Mouse (Mus musculus) hindbrain, postnatal 0 days (tissue): ENCODE measurements around the gene Gse1. TPM values are rescaled to one million over a fixed set of nuclear protein-coding genes. Genes with fewer than 3 reads are reported as not detected.

Experiments
- ATAC-seq: fragments of 200-750 bp; cut with Nextera tagmentation; 2 replicates; pipeline ENCODE4 v1.8.0; 2017; ENCODE audit warnings: mild to moderate bottlenecking, moderate TSS enrichment, moderate library complexity
- DNase-seq: peaks from one replicate; pipeline ENCODE4 v3.0.0-alpha.2; 2015; ENCODE audit warnings: low spot score
- H3K27ac ChIP-seq: fragments of 300-500 bp; sonication (generic); 2 replicates; pipeline ENCODE4 v1.5.1; 2014; ENCODE audit warnings: mild to moderate bottlenecking
- H3K27me3 ChIP-seq: fragments of 300-500 bp; sonication (generic); 2 replicates; pipeline ENCODE4 v1.6.1; 2014; ENCODE audit warnings: low read length, mixed read lengths; ENCODE audit not compliant: insufficient read depth
- H3K36me3 ChIP-seq: fragments of 300-500 bp; sonication (generic); 2 replicates; pipeline ENCODE4 v1.6.1; 2014; ENCODE audit warnings: low read length, mixed read lengths; ENCODE audit not compliant: insufficient read depth
- H3K4me1 ChIP-seq: fragments of 300-500 bp; sonication (generic); 2 replicates; pipeline ENCODE4 v1.6.1; 2014; ENCODE audit warnings: antibody characterized with exemption, low read length, mixed read lengths; ENCODE audit not compliant: insufficient read depth
- H3K4me2 ChIP-seq: fragments of 300-500 bp; sonication (generic); 2 replicates; pipeline ENCODE4 v1.6.1; 2014; ENCODE audit warnings: low read depth, mild to moderate bottlenecking, low read length, moderate library complexity, mixed read lengths
- H3K4me3 ChIP-seq: fragments of 300-500 bp; sonication (generic); 2 replicates; pipeline ENCODE4 v1.5.1; 2014; ENCODE audit warnings: low read length
- H3K9ac ChIP-seq: fragments of 300-500 bp; sonication (generic); replicated peaks from 2 replicates; pipeline ENCODE4 v1.6.1; 2014; ENCODE audit warnings: mild to moderate bottlenecking, low read length, moderate library complexity, mixed read lengths
- H3K9me3 ChIP-seq: fragments of 300-500 bp; sonication (generic); 2 replicates; pipeline ENCODE4 v1.6.1; 2016; ENCODE audit warnings: low read length, mixed read lengths
- CTCF ChIP-seq: IDR thresholded peaks from 2 replicates; pipeline ENCODE4 v1.5.1; 2016; ENCODE audit warnings: antibody characterized with exemption, control low read depth, low read depth
- WGBS: fragments of 180-500 bp; shearing (Covaris S2); extraction: QIAGEN DNeasy Blood & Tissue Kit; methylation state at CpG from one replicate; pipeline ENCODE4 v1.1.7; 2014; 5-methylcytosine and 5-hydroxymethylcytosine counted together
- polyA plus RNA-seq: library from polyadenylated mRNA; unstranded; fragments of >200 nt; fragmentation: Nextera tagmentation; extraction: Ambion mirVana; gene quantifications from 2 replicates; pipeline ENCODE4 v1.2.1, GENCODE M21; 2015
- total RNA-seq: library from RNA; depleted of rRNA; stranded (reverse); fragments of >200 nt; gene quantifications from 2 replicates; pipeline ENCODE4 v1.2.3, GENCODE M21; 2014

Gse1 gene
- total and polyA plus RNA-seq, 2 experiments from 2014 or later, result 13.4 to 48.3 TPM

- H3K4me1 ChIP-seq, result peaks cover 33% of the 10 kb centered on the region
Measured at GRCm38 (mm10) chr8:120397444-120398411, 169.5 kb downstream of the Gse1 start.

GRCm38 (mm10) chr8:120399212-120399934 is 171.1 kb downstream of the Gse1 start:
- peak; percentile 61 for DNase-seq
- Histone ChIP-seq H3K27ac (0 out of 2 replicates have a peak overlapping the region, but pooled peaks have one; percentile 15), H3K4me3 (peak overlapping the region; percentile 3; the same call in 1 of the 2 replicates), H3K4me2 (peak overlapping the region; percentile 39), H3K27me3 (no peaks in the 10 kb centered on the region), H3K9ac (0 out of 2 replicates have a peak overlapping the region, but pooled peaks have one; percentile 17), H3K9me3 (no peaks in the 10 kb centered on the region), H3K4me1 (peaks cover 21% of the 10 kb centered on the region; the same call in 1 of the 2 replicates), H3K36me3 (no peaks in the 10 kb centered on the region)
- 34% methylated on average over 33 of the region's 33 CpGs for WGBS
- no peak for ATAC-seq
- TF ChIP-seq CTCF, result no peak

More at GRCm38 (mm10) chr8:120397444-120398411, 169.5 kb downstream of the Gse1 start:
- no peak overlapping the region for H3K4me2 ChIP-seq
- H3K36me3 ChIP-seq, result no peaks in the 10 kb centered on the region
- no peak overlapping the region; the same call in 1 of the 2 replicates for H3K9ac ChIP-seq
- 30% methylated on average over 15 of the region's 15 CpGs for WGBS
- 0 out of 2 replicates have a peak, but pooled peaks have one; percentile 16 for ATAC-seq
- H3K27me3 ChIP-seq, result no peaks in the 10 kb centered on the region
- peak; percentile 54 for DNase-seq
- TF ChIP-seq CTCF, result no peak
- H3K9me3 ChIP-seq, result no peaks in the 10 kb centered on the region
- no peak overlapping the region for H3K27ac ChIP-seq
- no peak overlapping the region for H3K4me3 ChIP-seq

GRCm38 (mm10) chr8:120401216-120401615 is 173.0 kb downstream of the Gse1 start:
- 76% methylated on average over 2 of the region's 2 CpGs for WGBS
- peaks cover 21% of the 10 kb centered on the region; the same call in 1 of the 2 replicates for H3K4me1 ChIP-seq
- no peak overlapping the region for H3K27ac ChIP-seq

GRCm38 (mm10) chr8:120401712-120402111 is 173.5 kb downstream of the Gse1 start:
- Histone ChIP-seq H3K4me1 (peaks cover 21% of the 10 kb centered on the region; the same call in 1 of the 2 replicates), H3K4me2 (no peak overlapping the region), H3K4me3 (no peak overlapping the region), H3K9me3 (no peaks in the 10 kb centered on the region), H3K27me3 (no peaks in the 10 kb centered on the region), H3K36me3 (no peaks in the 10 kb centered on the region), H3K27ac (no peak overlapping the region), H3K9ac (no peak overlapping the region)
- no peak for ATAC-seq
- 86% methylated on average over 7 of the region's 7 CpGs for WGBS
- no peak for TF ChIP-seq CTCF
- no peak for DNase-seq

More at GRCm38 (mm10) chr8:120401216-120401615, 173.0 kb downstream of the Gse1 start:
- H3K9me3 ChIP-seq, result no peaks in the 10 kb centered on the region
- TF ChIP-seq CTCF, result no peak
- no peaks in the 10 kb centered on the region for H3K27me3 ChIP-seq
- DNase-seq, result no peak
- H3K4me3 ChIP-seq, result no peak overlapping the region
- H3K9ac ChIP-seq, result no peak overlapping the region
- no peaks in the 10 kb centered on the region for H3K36me3 ChIP-seq
- no peak overlapping the region for H3K4me2 ChIP-seq
- no peak for ATAC-seq

- no peaks in the 10 kb centered on the region for H3K36me3 ChIP-seq
- H3K4me2 ChIP-seq, result no peak overlapping the region
- no peaks in the 10 kb centered on the region for H3K9me3 ChIP-seq
- 86% methylated on average over 7 of the region's 7 CpGs for WGBS
- no peak for ATAC-seq
- peaks cover 11% of the 10 kb centered on the region; the same call in 1 of the 2 replicates for H3K4me1 ChIP-seq
- TF ChIP-seq CTCF, result no peak
- H3K4me3 ChIP-seq, result no peak overlapping the region
- no peak for DNase-seq
- H3K27me3 ChIP-seq, result no peaks in the 10 kb centered on the region
- no peak overlapping the region for H3K27ac ChIP-seq
- H3K9ac ChIP-seq, result no peak overlapping the region
Measured at GRCm38 (mm10) chr8:120403606-120404269, 175.5 kb downstream of the Gse1 start.

- no peak overlapping the region for H3K27ac ChIP-seq
- peak; percentile 69 for TF ChIP-seq CTCF
- no peak overlapping the region for H3K4me2 ChIP-seq
- ATAC-seq (no peak), DNase-seq (no peak)
- no peak overlapping the region for H3K9ac ChIP-seq
- peaks cover 6% of the 10 kb centered on the region; the same call in 1 of the 2 replicates for H3K4me1 ChIP-seq
- H3K36me3 ChIP-seq, result no peaks in the 10 kb centered on the region
- H3K9me3 ChIP-seq, result no peaks in the 10 kb centered on the region
- H3K27me3 ChIP-seq, result no peaks in the 10 kb centered on the region
- H3K4me3 ChIP-seq, result no peak overlapping the region
- WGBS, result 37% methylated on average over 7 of the region's 7 CpGs
Measured at GRCm38 (mm10) chr8:120404609-120405036, 176.4 kb downstream of the Gse1 start.
